Mouse (Mus musculus) limb, embryonic 13.5 days (tissue): ENCODE measurements at regions not wholly inside any gene's neighbourhood (a gene's known extent, or its start where the extent isn't known, plus 50 kb on each side); places are given as distances from the start of the nearest gene placed in this dataset.

ENCODE experiments used
- ATAC-seq: fragments of 200-750 bp; cut with Nextera tagmentation; 2 replicates; pipeline ENCODE4 v1.8.0; 2017; ENCODE audit warnings: low read depth, moderate number of reproducible peaks, moderate TSS enrichment; ENCODE audit not compliant: low FRiP score
- H3K27ac ChIP-seq: fragments of 300-500 bp; sonication (generic); 2 replicates; pipeline ENCODE4 v1.5.1; 2015; ENCODE audit warnings: inconsistent platforms, mild to moderate bottlenecking, moderate library complexity
- H3K27me3 ChIP-seq: fragments of 300-500 bp; sonication (generic); 2 replicates; pipeline ENCODE4 v1.6.1; 2015; ENCODE audit warnings: mild to moderate bottlenecking, inconsistent platforms
- H3K36me3 ChIP-seq: fragments of 300-500 bp; sonication (generic); 2 replicates; pipeline ENCODE4 v1.6.1; 2015; ENCODE audit warnings: inconsistent platforms, mild to moderate bottlenecking, moderate library complexity
- H3K4me1 ChIP-seq: fragments of 300-500 bp; sonication (generic); 2 replicates; pipeline ENCODE4 v1.6.1; 2015; ENCODE audit warnings: inconsistent platforms
- H3K4me2 ChIP-seq: fragments of 300-500 bp; sonication (generic); replicated peaks from 2 replicates; pipeline ENCODE4 v1.6.1; 2015; ENCODE audit warnings: inconsistent platforms, mild to moderate bottlenecking, moderate library complexity
- H3K4me3 ChIP-seq: fragments of 300-500 bp; sonication (generic); 2 replicates; pipeline ENCODE4 v1.5.1; 2015; ENCODE audit warnings: moderate library complexity, mild to moderate bottlenecking, inconsistent platforms
- H3K9ac ChIP-seq: fragments of 300-500 bp; sonication (generic); 2 replicates; pipeline ENCODE4 v1.6.1; 2015; ENCODE audit warnings: mild to moderate bottlenecking, inconsistent platforms
- H3K9me3 ChIP-seq: fragments of 300-500 bp; sonication (generic); 2 replicates; pipeline ENCODE4 v1.6.1; 2016; ENCODE audit warnings: inconsistent platforms
- WGBS: fragments of 180-500 bp; shearing (Covaris S2); methylation state at CpG from one replicate; pipeline ENCODE4 v1.1.7; 2015; 5-methylcytosine and 5-hydroxymethylcytosine counted together

DNA sequence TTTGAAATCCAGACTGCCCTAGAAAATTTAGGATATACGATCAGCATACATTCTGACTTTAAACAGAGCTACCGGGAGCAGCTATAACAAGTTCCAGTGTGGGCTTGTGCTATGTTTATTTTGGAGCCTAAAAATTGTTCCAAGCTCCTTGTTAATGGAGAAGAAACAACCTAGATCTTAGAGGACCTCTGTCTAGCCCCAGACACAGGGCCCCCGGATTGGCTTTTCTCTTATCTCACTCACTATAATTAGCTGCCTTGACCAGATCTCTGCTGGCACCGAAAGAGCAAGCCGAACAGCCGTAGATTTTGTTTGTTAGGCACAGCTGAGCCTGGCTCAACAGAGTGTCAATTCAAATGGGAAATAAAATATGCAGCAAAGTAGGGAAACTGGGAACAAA, 50.1 kb upstream of the Herpud2 start:
- ATAC-seq: no peak
- Histone ChIP-seq H3K4me3 (no peak overlapping the region), H3K4me2 (peak overlapping the region; percentile 28; the same call in 1 of the 2 replicates), H3K9ac (no peak overlapping the region), H3K9me3 (no peaks in the 10 kb centered on the region), H3K4me1 (0 out of 2 replicates have a peak, but pooled peaks cover 5% of the 10 kb centered on the region), H3K27me3 (no peaks in the 10 kb centered on the region), H3K27ac (no peak overlapping the region; the same call in 1 of the 2 replicates), H3K36me3 (no peaks in the 10 kb centered on the region)
- 33% methylated on average over 6 of the region's 6 CpGs for WGBS
